Mouse (Mus musculus): Measurements from ENCODE around the gene Stoml1. TPM values are rescaled to one million over a fixed set of nuclear protein-coding genes. Genes with fewer than 3 reads are reported as not detected.

Gene Stoml1
- polyA plus RNA-seq, 1 experiment from 2014 or later: 22.4 TPM

DNA sequence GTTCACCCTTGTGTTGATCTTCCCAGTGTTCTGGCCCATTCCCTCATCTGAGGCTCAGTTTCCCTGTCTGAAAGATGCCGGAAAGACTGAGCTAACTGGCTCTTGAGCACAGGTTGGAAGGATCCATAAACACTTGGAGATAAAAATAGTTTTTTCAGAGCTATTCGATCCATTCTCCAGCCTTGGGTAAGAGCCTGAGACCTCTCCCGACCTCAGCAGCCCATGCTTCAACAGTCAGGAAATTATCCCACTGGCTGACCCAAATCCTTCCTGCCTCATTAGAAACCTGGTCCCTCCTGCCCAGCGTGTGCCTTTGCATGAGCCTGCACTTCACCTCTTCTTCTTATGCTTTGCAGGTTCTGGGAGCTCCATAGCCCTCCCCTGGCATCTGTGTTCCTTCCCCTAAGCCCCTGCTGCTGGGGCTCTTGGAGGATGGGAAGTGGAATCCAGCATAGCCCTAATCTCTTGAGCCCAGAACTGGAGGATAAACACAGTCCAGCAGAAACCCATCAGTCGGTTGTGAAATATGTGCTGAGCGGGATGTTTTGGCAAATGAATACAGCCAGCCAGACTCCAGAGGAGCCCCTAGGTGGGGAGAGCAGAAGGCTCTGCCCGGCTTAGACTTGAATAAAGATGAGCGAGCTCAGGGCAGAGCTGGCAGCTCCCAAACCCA is 50.8 kb downstream of the Stoml1 start:
- 47% methylated on average over 8 of the region's 8 CpGs for WGBS
- no peak overlapping the region for H3K9ac ChIP-seq (ENCODE audit: low read depth, low read length)
- H3K27me3 ChIP-seq (replicated peaks; ENCODE audit: control insufficient read depth, insufficient read depth, low read length): no peaks in the 10 kb centered on the region
- no peaks in the 10 kb centered on the region for H3K9me3 ChIP-seq (ENCODE audit: control insufficient read depth, low read length)
- peak overlapping the region; percentile 71 for H3K27ac ChIP-seq (ENCODE audit: low read length)
- no peak overlapping the region for H3K4me2 ChIP-seq (ENCODE audit: low read depth, low read length)
- ATAC-seq: peak; percentile 47; the same call in 1 of the 2 replicates
- H3K4me1 ChIP-seq (ENCODE audit: control insufficient read depth, insufficient read depth, low read length): peaks cover 30% of the 10 kb centered on the region
- H3K36me3 ChIP-seq (ENCODE audit: control insufficient read depth, insufficient read depth, low read length): no peaks in the 10 kb centered on the region
- no peak overlapping the region for H3K4me3 ChIP-seq (ENCODE audit: low read length)

DNA sequence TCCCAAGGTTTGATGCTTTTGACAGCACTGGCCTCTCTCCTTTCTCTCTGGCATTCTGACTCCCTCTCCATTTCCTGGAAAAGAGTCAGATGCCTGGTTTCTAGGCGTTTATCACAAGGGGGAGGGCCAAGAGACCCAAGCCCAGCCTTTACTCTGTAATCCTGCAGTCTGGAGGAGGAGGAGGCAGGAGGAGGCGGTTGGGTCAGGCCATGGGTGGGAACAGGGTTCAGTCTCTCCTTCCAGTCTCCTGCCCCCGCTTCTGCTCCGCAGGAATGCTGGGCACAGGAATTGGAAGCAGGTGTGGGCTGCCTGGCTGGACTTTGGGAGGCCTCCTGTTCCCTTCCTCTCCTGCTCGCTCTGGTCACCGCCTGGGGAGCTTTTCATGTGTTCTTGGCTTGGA is 52.7 kb downstream of the Stoml1 start:
- Histone ChIP-seq H3K4me1 (ENCODE audit: control insufficient read depth, insufficient read depth, low read length) (peaks cover 24% of the 10 kb centered on the region), H3K9me3 (ENCODE audit: control insufficient read depth, low read length) (no peaks in the 10 kb centered on the region), H3K4me3 (ENCODE audit: low read length) (no peak overlapping the region), H3K4me2 (ENCODE audit: low read depth, low read length) (no peak overlapping the region), H3K27ac (ENCODE audit: low read length) (no peak overlapping the region), H3K9ac (ENCODE audit: low read depth, low read length) (no peak overlapping the region), H3K27me3 (replicated peaks; ENCODE audit: control insufficient read depth, insufficient read depth, low read length) (no peaks in the 10 kb centered on the region), H3K36me3 (ENCODE audit: control insufficient read depth, insufficient read depth, low read length) (no peaks in the 10 kb centered on the region)
- WGBS: 33% methylated on average over 6 of the region's 6 CpGs
- peak; percentile 26; the same call in 1 of the 2 replicates for ATAC-seq

DNA sequence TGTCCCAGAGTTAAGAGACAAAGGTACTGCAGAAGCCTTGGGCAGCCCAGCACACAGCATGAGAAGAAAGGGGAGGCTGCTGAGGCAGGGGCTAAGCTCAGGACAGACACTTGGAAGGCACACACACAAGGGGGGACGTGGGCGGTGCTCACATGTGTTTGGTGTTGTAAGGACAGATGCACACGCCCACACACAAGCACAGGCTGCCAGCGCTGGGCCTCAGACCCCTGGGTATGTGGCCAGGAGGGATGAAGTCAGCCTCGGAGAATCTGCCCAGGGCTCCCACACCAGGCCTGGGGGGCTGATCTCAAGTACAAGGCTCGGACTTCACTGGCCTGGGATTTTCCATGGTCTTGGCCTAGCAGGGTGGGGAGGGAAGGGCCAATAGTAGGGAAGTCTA is 55.4 kb downstream of the Stoml1 start:
- Histone ChIP-seq H3K9ac (ENCODE audit: low read depth, low read length) (peak overlapping the region; percentile 27; the same call in 1 of the 2 replicates), H3K9me3 (ENCODE audit: control insufficient read depth, low read length) (no peaks in the 10 kb centered on the region), H3K36me3 (ENCODE audit: control insufficient read depth, insufficient read depth, low read length) (no peaks in the 10 kb centered on the region), H3K4me1 (ENCODE audit: control insufficient read depth, insufficient read depth, low read length) (peaks cover 29% of the 10 kb centered on the region), H3K27me3 (replicated peaks; ENCODE audit: control insufficient read depth, insufficient read depth, low read length) (peaks cover 16% of the 10 kb centered on the region), H3K4me2 (ENCODE audit: low read depth, low read length) (no peak overlapping the region), H3K4me3 (ENCODE audit: low read length) (no peak overlapping the region), H3K27ac (ENCODE audit: low read length) (peak overlapping the region; percentile 20; the same call in 1 of the 2 replicates)
- 0 out of 2 replicates have a peak, but pooled peaks have one; percentile 7 for ATAC-seq
- WGBS: 48% methylated on average over 6 of the region's 6 CpGs

DNA sequence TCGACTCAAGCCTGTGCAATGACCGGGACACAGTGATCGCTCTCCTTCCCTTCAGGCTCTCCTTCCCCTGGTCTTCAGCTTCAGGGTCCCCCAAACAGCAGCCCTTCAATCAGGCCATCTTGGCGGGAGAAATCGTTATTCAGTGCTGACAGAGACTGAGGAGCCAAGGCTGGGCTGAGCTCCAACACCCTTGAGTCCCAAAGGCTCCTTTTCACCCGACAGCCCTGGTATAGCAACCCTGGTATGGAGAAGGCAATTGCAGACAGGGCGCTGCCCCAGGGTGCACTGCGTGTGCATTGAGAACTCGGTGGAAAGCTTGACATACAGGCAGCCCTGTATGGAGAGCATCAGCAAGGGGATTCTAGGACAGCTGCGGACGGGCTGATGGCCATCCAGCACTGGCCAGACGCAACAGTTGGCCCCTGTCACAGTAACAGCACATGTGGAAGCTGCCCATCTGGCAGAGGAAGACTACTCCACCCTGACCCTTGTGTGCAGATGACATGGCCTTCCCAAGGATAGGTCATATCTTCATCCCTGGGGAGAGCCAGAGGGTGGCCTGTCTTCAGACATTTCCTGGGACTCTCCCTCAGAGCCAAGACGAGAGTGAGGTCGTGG is 57.2 kb downstream of the Stoml1 start:
- Histone ChIP-seq H3K27me3 (replicated peaks; ENCODE audit: control insufficient read depth, insufficient read depth, low read length) (peaks cover 16% of the 10 kb centered on the region), H3K9me3 (ENCODE audit: control insufficient read depth, low read length) (no peaks in the 10 kb centered on the region), H3K4me2 (ENCODE audit: low read depth, low read length) (peak overlapping the region; percentile 26; the same call in 1 of the 2 replicates), H3K4me1 (ENCODE audit: control insufficient read depth, insufficient read depth, low read length) (peaks cover 24% of the 10 kb centered on the region), H3K9ac (ENCODE audit: low read depth, low read length) (no peak overlapping the region), H3K4me3 (ENCODE audit: low read length) (no peak overlapping the region), H3K36me3 (ENCODE audit: control insufficient read depth, insufficient read depth, low read length) (no peaks in the 10 kb centered on the region), H3K27ac (ENCODE audit: low read length) (no peak overlapping the region)
- ATAC-seq: no peak
- 70% methylated on average over 14 of the region's 14 CpGs for WGBS

DNA sequence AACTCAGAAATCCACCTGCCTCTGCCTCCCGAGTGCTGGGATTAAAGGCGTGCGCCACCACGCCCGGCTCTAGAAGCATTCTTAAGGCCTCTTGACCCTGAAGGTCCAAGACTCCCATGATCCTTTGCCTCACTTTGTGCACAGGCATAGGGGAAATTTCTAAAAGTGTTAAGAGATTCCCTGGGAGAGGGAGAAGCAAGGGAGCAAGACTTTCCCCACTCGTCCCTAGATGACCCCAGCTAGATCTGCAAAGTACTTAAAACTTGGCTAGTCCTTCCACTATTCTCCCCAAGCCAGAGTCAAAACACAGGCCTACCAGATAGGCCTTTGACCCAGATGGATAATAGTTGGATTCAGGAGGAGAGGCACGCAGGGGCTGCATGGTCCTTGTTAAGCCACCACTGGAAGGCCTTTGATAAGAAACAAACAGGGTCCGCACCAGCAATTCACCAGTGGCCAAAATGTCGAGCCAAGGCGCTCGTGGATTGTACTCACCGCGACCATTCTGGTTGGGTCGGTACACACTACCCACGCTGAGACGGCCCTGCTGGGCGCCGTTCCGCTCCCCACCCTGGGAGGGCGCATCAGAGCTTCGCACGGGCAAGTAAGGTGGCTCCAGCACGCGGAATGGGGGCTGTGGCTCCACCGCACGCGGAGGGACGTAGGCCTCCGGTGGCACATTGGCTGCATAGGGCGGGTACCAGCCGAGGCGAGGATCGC is 58.4 kb downstream of the Stoml1 start:
- Histone ChIP-seq H3K4me3 (ENCODE audit: low read length) (peak overlapping the region; percentile 58), H3K36me3 (ENCODE audit: control insufficient read depth, insufficient read depth, low read length) (no peaks in the 10 kb centered on the region), H3K4me1 (ENCODE audit: control insufficient read depth, insufficient read depth, low read length) (peaks cover 26% of the 10 kb centered on the region), H3K9ac (ENCODE audit: low read depth, low read length) (peak overlapping the region; percentile 62), H3K4me2 (ENCODE audit: low read depth, low read length) (peak overlapping the region; percentile 79), H3K27ac (ENCODE audit: low read length) (no peak overlapping the region), H3K9me3 (ENCODE audit: control insufficient read depth, low read length) (no peaks in the 10 kb centered on the region), H3K27me3 (replicated peaks; ENCODE audit: control insufficient read depth, insufficient read depth, low read length) (peaks cover 16% of the 10 kb centered on the region)
- WGBS: 65% methylated on average over 33 of the region's 33 CpGs
- ATAC-seq: no peak

Small RNA genes lying within 50 kb of the gene (microRNA-seq; reads per million reads assigned to microRNA genes)
- not detected for gene Mir6385

Other genes starting within 250 kb of the Stoml1 start
- gene Cyp11a1, start 246.8 kb upstream of the Stoml1 start, polyA plus RNA-seq (2015; fragmentation: Nextera tagmentation; extraction: Ambion mirVana): 6.4 and 22.4 TPM in 2 replicates
- 2.6 and 3.3 TPM in 2 replicates for gene Stra6, start 189.4 kb upstream of the Stoml1 start, polyA plus RNA-seq (2015; fragmentation: Nextera tagmentation; extraction: Ambion mirVana)
- gene Ccdc33, start 134.3 kb upstream of the Stoml1 start, polyA plus RNA-seq (2015; fragmentation: Nextera tagmentation; extraction: Ambion mirVana): 0.39 and 0.82 TPM in 2 replicates
- gene Islr, start 48.9 kb upstream of the Stoml1 start, polyA plus RNA-seq (2015; fragmentation: Nextera tagmentation; extraction: Ambion mirVana): 70.7 and 77.5 TPM in 2 replicates
- gene Islr2, start 48.8 kb upstream of the Stoml1 start, polyA plus RNA-seq (2015; fragmentation: Nextera tagmentation; extraction: Ambion mirVana): 0.83 and 1.0 TPM in 2 replicates
- 12.4 and 13.7 TPM in 2 replicates for gene Pml, start 3.4 kb upstream of the Stoml1 start, polyA plus RNA-seq (2015; fragmentation: Nextera tagmentation; extraction: Ambion mirVana)
- 19.1 and 24.5 TPM in 2 replicates for gene Loxl1, start 60.0 kb downstream of the Stoml1 start, polyA plus RNA-seq (2015; fragmentation: Nextera tagmentation; extraction: Ambion mirVana)
- gene Tbc1d21, start 117.3 kb downstream of the Stoml1 start, polyA plus RNA-seq (2015; fragmentation: Nextera tagmentation; extraction: Ambion mirVana): not detected in 2 replicates
- gene Insyn1, start 235.4 kb downstream of the Stoml1 start, polyA plus RNA-seq (2015; fragmentation: Nextera tagmentation; extraction: Ambion mirVana): 0.35 and 0.62 TPM in 2 replicates

All from intestine, embryonic 16.5 days (tissue).